Comparison of ENCODE assay signal across 15 mouse cellular contexts in genomic region chr7:63905642-63906041, GRCm38 (mm10). TPM values are rescaled to one million over a fixed set of nuclear protein-coding genes. Genes with fewer than 3 reads are reported as not detected.
DNase-seq lines count a peak whose midpoint lies in the region; ATAC-seq and TF ChIP-seq lines count a peak whose summit lies in the region.
"Had no signal": no experiment of that assay in that cellular context is flagged by ENCODE, and none has a peak within 500 bp of the region (broad histone marks: within the 10 kb centered on the region; RNA-seq: fewer than 3 reads in every experiment).

No protein-coding gene starts in this region.

- 67% methylated on average over 5 of the region's 5 CpGs for WGBS in cerebellum, adult 2 months
- whole genome bisulfite sequencing in intestine, embryonic 16.5 days: 67% methylated on average over 5 of the region's 5 CpGs
- 45% methylated on average over 5 of the region's 5 CpGs for WGBS in liver, postnatal 0 days (ENCODE audit: insufficient replicate concordance)

- no peak for DNase-seq in cerebellum, adult 2 months
- no peak for DNase-seq in cerebellum, postnatal 10 days
- DNase-seq in layer of hippocampus, adult 2 months (ENCODE audit: low spot score in 2 of 2): no peak
- no peak for DNase-seq in layer of hippocampus, adult 11-12 months (ENCODE audit: low spot score)
- DNase-seq in liver, postnatal 0 days: no peak
- no peak for DNase-seq in adrenal gland, postnatal 4 days (ENCODE audit: low spot score in 2 of 2)
- DNase-seq in right cerebral cortex, postnatal 10 days (ENCODE audit: low spot score in 2 of 2): no peak
- DNase-seq: cerebellum, adult 18-20 months; gastrocnemius, postnatal 10 days had no signal

- no peak overlapping the region for H3K4me3 ChIP-seq in cerebellum, adult 2 months (replicated peaks; ENCODE audit: insufficient read depth, low read depth, low read length)
- no peak overlapping the region for H3K4me3 ChIP-seq in layer of hippocampus, adult 2 months
- H3K4me3 ChIP-seq in intestine, embryonic 16.5 days (ENCODE audit: low read length): no peak overlapping the region
- H3K4me3 ChIP-seq in liver, postnatal 0 days (ENCODE audit: low read depth, low read length): no peak overlapping the region
- H3K4me3 ChIP-seq: midbrain, embryonic 13.5 days had no signal

- no peak for TF ChIP-seq CTCF in cerebellum, adult 2 months (IDR thresholded peaks at IDR 0.05; ENCODE audit: borderline replicate concordance, insufficient read depth, low read depth, low read length)
- no peak for TF ChIP-seq CTCF in layer of hippocampus, adult 2 months (conservative IDR thresholded peaks at IDR 0.05)
- no peak for TF ChIP-seq CTCF in liver, postnatal 0 days (IDR thresholded peaks at IDR 0.05; ENCODE audit: low read depth)

- no peak overlapping the region for H3K9ac ChIP-seq in intestine, embryonic 16.5 days (ENCODE audit: low read depth, low read length)
- 0 out of 2 replicates have a peak overlapping the region, but pooled peaks have one; percentile 35 for H3K9ac ChIP-seq in liver, postnatal 0 days (replicated peaks)
- H3K9ac ChIP-seq: midbrain, embryonic 13.5 days had no signal

- H3K4me2 ChIP-seq in intestine, embryonic 16.5 days (ENCODE audit: low read depth, low read length): no peak overlapping the region
- H3K4me2 ChIP-seq in liver, postnatal 0 days (ENCODE audit: low read depth, low read length): peak overlapping the region; percentile 47
- H3K4me2 ChIP-seq: midbrain, embryonic 13.5 days had no signal

- no peak for TF ChIP-seq POLR2A in cerebellum, adult 2 months (IDR thresholded peaks at IDR 0.05; ENCODE audit: borderline replicate concordance, insufficient read depth, low read length)

- H3K27me3 ChIP-seq in cerebellum, adult 2 months (ENCODE audit: control insufficient read depth, insufficient read depth, low read length): no peaks in the 10 kb centered on the region
- no peaks in the 10 kb centered on the region for H3K27me3 ChIP-seq in intestine, embryonic 16.5 days (replicated peaks; ENCODE audit: control insufficient read depth, insufficient read depth, low read length)
- H3K27me3 ChIP-seq in liver, postnatal 0 days (ENCODE audit: insufficient read depth, low read length): no peaks in the 10 kb centered on the region
- H3K27me3 ChIP-seq: midbrain, embryonic 13.5 days had no signal

- H3K4me1 ChIP-seq in cerebellum, adult 2 months (ENCODE audit: control insufficient read depth, insufficient read depth, low read length): peaks cover 64% of the 10 kb centered on the region
- H3K4me1 ChIP-seq in intestine, embryonic 16.5 days (ENCODE audit: control insufficient read depth, insufficient read depth, low read length): peaks cover 35% of the 10 kb centered on the region
- peaks cover 81% of the 10 kb centered on the region for H3K4me1 ChIP-seq in liver, postnatal 0 days (ENCODE audit: insufficient read depth)

- H3K36me3 ChIP-seq in intestine, embryonic 16.5 days (ENCODE audit: control insufficient read depth, insufficient read depth, low read length): no peaks in the 10 kb centered on the region
- H3K36me3 ChIP-seq in liver, postnatal 0 days (replicated peaks; ENCODE audit: insufficient read depth, low read length): peaks cover 5% of the 10 kb centered on the region; the same call in 1 of the 2 replicates
- H3K36me3 ChIP-seq: midbrain, embryonic 13.5 days had no signal

- H3K9me3 ChIP-seq in intestine, embryonic 16.5 days (ENCODE audit: control insufficient read depth, low read length): no peaks in the 10 kb centered on the region
- no peaks in the 10 kb centered on the region for H3K9me3 ChIP-seq in liver, postnatal 0 days (ENCODE audit: low read length)
- H3K9me3 ChIP-seq: midbrain, embryonic 13.5 days had no signal

- TF ChIP-seq EP300 in liver, postnatal 0 days (IDR thresholded peaks at IDR 0.05; ENCODE audit: low read depth): no peak

- ATAC-seq in intestine, embryonic 16.5 days: peak; percentile 64
- ATAC-seq in liver, postnatal 0 days: peak; percentile 58
- ATAC-seq: hindbrain, postnatal 0 days; midbrain, embryonic 13.5 days had no signal

- H3K27ac ChIP-seq in cerebellum, adult 2 months (ENCODE audit: insufficient read depth, low read length): peak overlapping the region; percentile 84
- H3K27ac ChIP-seq in layer of hippocampus, adult 2 months: peak overlapping the region; percentile 99
- H3K27ac ChIP-seq in intestine, embryonic 16.5 days (ENCODE audit: low read length): no peak overlapping the region
- H3K27ac ChIP-seq in liver, postnatal 0 days (ENCODE audit: low read depth): peak overlapping the region; percentile 71
- H3K27ac ChIP-seq: hindbrain, postnatal 0 days; midbrain, embryonic 13.5 days had no signal

RNA-seq across cellular contexts. Expression of gene E030018B13Rik, which starts 11.0 kb away (rescaled TPM):
- polyA plus RNA-seq in cerebellum, adult 2 months (2012; rRNA removed): not detected in 2 replicates
- total RNA-seq in layer of hippocampus, adult 2 months (2021): not detected
- not detected in 2 replicates for polyA plus RNA-seq in intestine, embryonic 16.5 days (2015; fragmentation: Nextera tagmentation; extraction: Ambion mirVana)
- 0.14 TPM in 1 of 2 replicates, not detected in the other for polyA plus RNA-seq in liver, postnatal 0 days (2015; fragmentation: Nextera tagmentation; extraction: Ambion mirVana)
- total RNA-seq in adrenal gland, postnatal 4 days (2021): not detected
- total RNA-seq: ES-E14; gastrocnemius, postnatal 10 days; hindbrain, postnatal 0 days; left cerebral cortex, adult 18-20 months; neutrophil, adult 5-6 weeks had no signal
- polyA plus RNA-seq: hindbrain, postnatal 0 days had no signal

RNA-seq across cellular contexts. Expression of gene Klf13, which starts 33.1 kb away (rescaled TPM):
- 60.8 and 68.9 TPM in 2 replicates for polyA plus RNA-seq in cerebellum, adult 2 months (2012; rRNA removed)
- 100 to 1,000 TPM; 200 to 216 TPM for total RNA-seq in layer of hippocampus, adult 2 months (2021)
- polyA plus RNA-seq in intestine, embryonic 16.5 days (2015; fragmentation: Nextera tagmentation; extraction: Ambion mirVana): 23.1 and 23.3 TPM in 2 replicates
- polyA plus RNA-seq in liver, postnatal 0 days (2015; fragmentation: Nextera tagmentation; extraction: Ambion mirVana): 25.5 and 25.7 TPM in 2 replicates
- 10 to 100 TPM; 70.9 to 77.5 TPM for total RNA-seq in adrenal gland, postnatal 4 days (2021)
